Mouse (Mus musculus): ENCODE measurements around the gene Rcn2.

- TF ChIP-seq GATA1 (IDR thresholded peaks at IDR 0.05; ENCODE audit: low read length) (no peak), TAL1 (IDR thresholded peaks at IDR 0.05; ENCODE audit: low read length) (no peak)
These were observed 34.4 kb downstream of the Rcn2 start for GRCm38 (mm10) chr9:56075901-56076620.

Data from erythroblast, embryonic 14.5 days (primary cell).